Mouse (Mus musculus) layer of hippocampus, postnatal 14 days (tissue): ENCODE results near the gene Hid1. TPM values are rescaled to one million over a fixed set of nuclear protein-coding genes. Genes with fewer than 3 reads are reported as not detected.
"Not testable (repeated sequence)": the region's sequence is repeated elsewhere in the genome, so short reads cannot be mapped to it uniquely, and the experiment has no call there.

Experiments used
- DNase-seq, 2 experiments: peaks; one replicate each; pipeline ENCODE4 v3.0.0; 2021 to 2022; ENCODE audit warnings: low spot score in 2 of 2, mixed read lengths in 1 of 2
- long read RNA-seq, 2 experiments: library from polyadenylated mRNA; stranded (forward); transcript quantifications; one replicate each; pipeline ENCODE4 v2.0.0; 2021
- total RNA-seq, 2 experiments: library from RNA; stranded (reverse); gene quantifications; 2 replicates each; pipeline ENCODE4 v1.2.3; 2021

The Hid1 gene
- 10 to 100 TPM; 90.0 to 94.3 TPM for total RNA-seq
- long read RNA-seq, experiment 1, transcript Hid1-201 (19 exons, 3,236 nt): major isoform, 30 of 77 reads
- long read RNA-seq, experiment 1, transcript Hid1-202 (19 exons, 3,276 nt): minor isoform, 16 of 77 reads
- long read RNA-seq, experiment 1, partial matches to known transcripts: 21 of 77 reads
- long read RNA-seq, experiment 1, other reads (novel, unspliced or antisense): 10 of 77 reads
- long read RNA-seq, experiment 2, transcript Hid1-202 (19 exons, 3,276 nt): minor isoform, 15 of 96 reads
- long read RNA-seq, experiment 2, transcript Hid1-201 (19 exons, 3,236 nt): major isoform, 38 of 96 reads
- long read RNA-seq, experiment 2, partial matches to known transcripts: 28 of 96 reads
- long read RNA-seq, experiment 2, other reads (novel, unspliced or antisense): 15 of 96 reads

GRCm38 (mm10) chr11:115367395-115367944, at the start of gene Hid1:
TSS of gene Hid1 (minus strand) at chr11:115367756.
- DNase-seq: peak; percentile 79 to 86

- no peak for DNase-seq
These were observed 42.0 kb upstream of the Hid1 start for GRCm38 (mm10) chr11:115409556-115409955.

- DNase-seq: no peak
These were observed 40.8 kb upstream of the Hid1 start for GRCm38 (mm10) chr11:115408266-115408920.

- DNase-seq: no peak
These were observed 39.4 kb upstream of the Hid1 start for GRCm38 (mm10) chr11:115406858-115407401.

GRCm38 (mm10) chr11:115405723-115406122, 38.2 kb upstream of the Hid1 start:
- DNase-seq: no peak

GRCm38 (mm10) chr11:115403338-115404124, 36.0 kb upstream of the Hid1 start, which contains the start of gene Mrpl58:
TSS of gene Mrpl58 (plus strand) at chr11:115403752.
- peak; percentile 88 to 92 for DNase-seq

GRCm38 (mm10) chr11:115400630-115401391, 33.3 kb upstream of the Hid1 start:
- peak; percentile 44 to 63 for DNase-seq

- DNase-seq: no peak
These were observed 32.6 kb upstream of the Hid1 start for GRCm38 (mm10) chr11:115400126-115400525.

- DNase-seq: no peak
These were observed 30.5 kb upstream of the Hid1 start for GRCm38 (mm10) chr11:115398085-115398484.

- DNase-seq: no peak
These were observed 26.3 kb upstream of the Hid1 start for GRCm38 (mm10) chr11:115393721-115394325.

- no peak for DNase-seq
These were observed 23.8 kb upstream of the Hid1 start for GRCm38 (mm10) chr11:115391358-115391757.

- not testable (repeated sequence) for DNase-seq
These were observed 19.3 kb upstream of the Hid1 start for GRCm38 (mm10) chr11:115386859-115387258.

GRCm38 (mm10) chr11:115384587-115384986, 17.0 kb upstream of the Hid1 start:
- no peak for DNase-seq

GRCm38 (mm10) chr11:115383701-115384474, 16.3 kb upstream of the Hid1 start:
- DNase-seq: peak; percentile 43 to 69

- no peak for DNase-seq
These were observed 15.3 kb upstream of the Hid1 start for GRCm38 (mm10) chr11:115382891-115383290.

GRCm38 (mm10) chr11:115381743-115382539, 14.4 kb upstream of the Hid1 start, which contains the start of gene Cdr2l:
TSS of gene Cdr2l (plus strand) at chr11:115381916.
- peak; percentile 84 to 91 for DNase-seq

GRCm38 (mm10) chr11:115381276-115381675, 13.7 kb upstream of the Hid1 start:
- DNase-seq: no peak

GRCm38 (mm10) chr11:115377854-115378253, 10.3 kb upstream of the Hid1 start:
- DNase-seq: no peak
